Mouse (Mus musculus) ES-E14 (cell line): Measurements from ENCODE around the gene Cstb.

Source experiments
- ZC3H11A ChIP-seq: IDR thresholded peaks from 2 replicates; pipeline ENCODE4 v1.6.1; 2012; ENCODE audit warnings: low read depth, mild to moderate bottlenecking, inconsistent platforms, low read length, borderline replicate concordance
- ZNF384 ChIP-seq: IDR thresholded peaks from 2 replicates; pipeline ENCODE4 v1.6.1; 2012; ENCODE audit warnings: low read depth, low read length, inconsistent platforms

DNA sequence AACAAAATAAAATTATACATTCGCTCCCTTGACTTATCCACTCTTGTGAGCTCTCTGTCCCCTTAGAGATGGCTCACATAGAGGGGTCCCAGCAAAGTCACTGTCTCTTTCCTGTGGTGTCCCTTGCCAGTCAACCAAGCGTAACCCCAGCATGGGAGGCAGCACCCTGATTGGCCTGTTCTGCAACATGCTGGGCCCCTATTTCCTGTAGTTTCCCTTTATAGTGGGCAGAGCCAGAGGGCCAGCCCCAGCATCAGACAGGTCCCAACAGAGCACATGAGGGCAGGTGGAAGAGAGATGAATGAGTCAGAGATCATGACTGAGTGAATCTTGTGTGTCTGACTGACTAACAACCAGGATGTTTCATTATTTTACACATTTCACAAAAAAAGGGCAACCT is 4.5 kb upstream of the Cstb start:
- TF ChIP-seq ZC3H11A (no peak), ZNF384 (no peak)
